Comparison of ENCODE assay signal across 21 mouse cellular contexts in genomic region chr3:146754270-146754669, GRCm38 (mm10).
"Had no signal": no experiment of that assay in that cellular context is flagged by ENCODE, and none has a peak within 500 bp of the region (broad histone marks: within the 10 kb centered on the region; RNA-seq: fewer than 3 reads in every experiment).

No protein-coding gene starts in this region.

- H3K4me3 ChIP-seq: limb, embryonic 12.5 days; limb, embryonic 15.5 days; liver, embryonic 13.5 days; midbrain, embryonic 10.5 days; midbrain, embryonic 13.5 days; myocyte; neural tube, embryonic 13.5 days; stomach, embryonic 15.5 days had no signal

- H3K9me3 ChIP-seq: limb, embryonic 12.5 days; limb, embryonic 15.5 days; liver, embryonic 13.5 days; midbrain, embryonic 10.5 days; midbrain, embryonic 13.5 days; neural tube, embryonic 13.5 days; stomach, embryonic 15.5 days had no signal

- H3K4me2 ChIP-seq: limb, embryonic 12.5 days; limb, embryonic 15.5 days; liver, embryonic 13.5 days; midbrain, embryonic 13.5 days; neural tube, embryonic 13.5 days; stomach, embryonic 15.5 days had no signal

- DNase-seq: kidney, adult 2 months; kidney, postnatal 25 days; left cerebral cortex, postnatal 4 days; liver, embryonic 13.5 days; lung, adult 2 months; lung, postnatal 14 days; lung, postnatal 4 days; retina, postnatal 1 day; right cerebral cortex, postnatal 25 days; spleen, adult 18-20 months; thymus, postnatal 36 days had no signal

- H3K27me3 ChIP-seq: limb, embryonic 12.5 days; limb, embryonic 15.5 days; liver, embryonic 13.5 days; midbrain, embryonic 13.5 days; neural tube, embryonic 13.5 days; stomach, embryonic 15.5 days had no signal

- H3K9ac ChIP-seq: limb, embryonic 12.5 days; limb, embryonic 15.5 days; liver, embryonic 13.5 days; midbrain, embryonic 13.5 days; neural tube, embryonic 13.5 days; stomach, embryonic 15.5 days had no signal

- H3K27ac ChIP-seq: kidney, postnatal 0 days; limb, embryonic 12.5 days; limb, embryonic 15.5 days; liver, embryonic 13.5 days; midbrain, embryonic 10.5 days; midbrain, embryonic 13.5 days; neural tube, embryonic 13.5 days; stomach, embryonic 15.5 days had no signal

- ATAC-seq: intestine, postnatal 0 days; midbrain, embryonic 13.5 days; midbrain, embryonic 16.5 days had no signal

- H3K4me1 ChIP-seq: limb, embryonic 12.5 days; limb, embryonic 15.5 days; midbrain, embryonic 10.5 days; stomach, embryonic 15.5 days had no signal
